Mouse (Mus musculus) liver, adult 10 weeks (tissue): ENCODE data around the gene Slc5a6. TPM values are rescaled to one million over a fixed set of nuclear protein-coding genes. Genes with fewer than 3 reads are reported as not detected.

Experiments
- polyA plus RNA-seq: library from polyadenylated mRNA; stranded (reverse); fragments of 350-450 nt; fragmentation: Illumina TruSeq; extraction: RNeasy Lipid Tissue Mini Kit (QIAGEN cat#74804); gene quantifications from one replicate; pipeline ENCODE4 v1.2.3, GENCODE M21; 2014; ENCODE audit warnings: low read depth, low replicate concordance

Gene Slc5a6
- 1.8 TPM for polyA plus RNA-seq

DNA sequence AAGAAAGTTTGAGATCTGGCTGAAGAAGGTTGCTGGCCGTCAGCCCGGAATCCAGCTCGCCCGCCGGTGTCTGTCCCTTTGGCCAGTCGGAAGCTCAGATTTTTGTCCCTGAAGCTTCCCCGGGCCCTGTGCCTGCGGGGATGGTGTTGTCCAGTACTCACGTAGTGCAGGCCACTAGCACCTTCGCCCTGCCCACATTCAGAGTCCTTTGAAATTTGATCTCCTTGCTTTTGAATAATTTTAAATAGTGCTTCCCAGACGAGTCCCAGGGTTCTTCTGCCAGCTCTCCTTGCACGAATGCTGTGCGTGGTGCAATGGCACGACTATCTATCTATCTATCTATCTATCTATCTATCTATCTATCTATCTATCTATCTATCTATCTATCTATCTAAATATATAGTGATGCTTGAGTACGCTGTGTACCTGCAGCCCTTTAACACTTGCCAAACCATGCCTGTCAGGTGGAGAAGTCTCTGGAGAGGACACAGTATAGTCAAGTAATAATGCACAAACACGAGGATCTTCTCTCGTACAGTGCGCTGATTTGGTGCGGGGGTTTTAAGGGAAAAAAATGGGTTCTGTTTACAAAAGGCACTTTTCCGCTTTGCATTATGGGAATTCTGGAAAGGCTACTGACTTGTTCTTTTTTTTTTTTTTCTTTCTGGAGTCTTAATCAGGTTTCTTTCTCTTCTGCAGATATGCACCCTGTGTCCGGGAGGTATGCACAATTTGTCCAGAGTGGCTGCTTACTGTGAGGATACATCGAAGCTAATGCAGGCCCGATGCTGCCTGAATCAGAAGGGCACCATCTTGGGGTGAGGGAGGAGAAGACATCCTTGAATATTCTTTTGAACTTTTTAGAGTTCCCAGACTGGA lies at the start of gene Slc5a6:
TSS of gene Slc5a6 (minus strand) at position 162 of the 879 bp plus-strand sequence.

GRCm38 (mm10) chr5:31054261-31055215 lies 5.8 kb upstream of the Slc5a6 start, which contains the start of gene Cad:
Gene Cad (plus strand): TSS chr5:31054780.

DNA sequence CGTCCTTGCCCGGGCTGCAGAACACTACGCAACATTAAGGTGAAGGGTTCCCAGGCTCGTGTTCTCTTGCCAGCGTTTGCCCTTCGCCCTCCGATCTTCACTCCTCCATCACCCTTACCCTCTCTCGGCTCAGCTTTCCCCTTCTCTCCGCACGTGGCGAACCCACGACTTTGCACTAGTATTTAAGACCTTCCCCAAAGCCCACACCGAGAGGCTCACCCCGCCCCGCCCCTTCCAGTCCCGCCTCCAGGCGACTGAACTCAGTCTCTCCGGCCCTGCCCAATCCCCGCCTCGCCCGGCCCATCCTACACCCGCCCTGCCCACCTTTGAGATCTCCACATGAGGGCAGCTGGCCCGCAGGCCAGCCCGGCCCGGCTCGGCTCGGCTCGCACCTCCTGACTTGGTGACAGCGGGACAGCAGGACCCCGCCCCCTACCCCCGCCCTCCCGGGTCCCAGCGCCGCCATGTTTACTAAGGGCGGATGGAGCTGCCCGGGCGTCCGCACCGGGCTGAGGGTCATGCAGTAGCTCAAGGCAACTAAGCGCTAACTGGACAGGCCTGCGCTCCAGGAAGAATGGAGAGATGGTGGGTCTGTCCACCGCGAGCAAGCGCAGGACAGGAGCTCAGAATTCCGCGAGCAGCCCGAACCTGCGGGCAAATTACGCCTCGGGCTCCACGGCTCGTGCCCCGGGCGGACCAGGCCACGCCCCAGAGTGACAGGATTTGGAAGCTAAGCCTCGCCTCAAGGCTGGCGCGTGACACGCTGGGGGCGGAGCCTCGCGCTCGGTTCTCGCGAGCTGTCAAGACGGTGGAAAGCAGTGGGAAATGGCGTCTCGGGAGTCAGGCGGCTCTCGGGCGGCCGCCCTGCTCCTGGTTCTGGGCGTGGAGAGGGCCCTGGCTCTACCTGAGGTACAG lies 619 bp downstream of the Slc5a6 start, which contains the start of gene Atraid:
TSS of gene Atraid (plus strand) at position 465 of the 915 bp plus-strand sequence.

Other genes starting within 250 kb of the Slc5a6 start
- 15.2 TPM for gene Mapre3, start 234.3 kb downstream of the Slc5a6 start, polyA plus RNA-seq
- 7.9 TPM for gene Tmem214, start 180.9 kb downstream of the Slc5a6 start, polyA plus RNA-seq
- gene Agbl5, start 160.2 kb downstream of the Slc5a6 start, polyA plus RNA-seq = 1.4 TPM
- gene Ost4, start 141.1 kb downstream of the Slc5a6 start, polyA plus RNA-seq = 126 TPM
- gene Emilin1, start 135.5 kb downstream of the Slc5a6 start, polyA plus RNA-seq = 0.56 TPM
- 24.2 TPM for gene Khk, start 127.5 kb downstream of the Slc5a6 start, polyA plus RNA-seq
- not detected for gene Cgref1, start 103.3 kb downstream of the Slc5a6 start, polyA plus RNA-seq
- gene Preb, start 88.6 kb downstream of the Slc5a6 start, polyA plus RNA-seq = 34.2 TPM
- not detected for gene Tcf23, start 80.3 kb downstream of the Slc5a6 start, polyA plus RNA-seq
- 116 TPM for gene Atraid, start 612 bp downstream of the Slc5a6 start, polyA plus RNA-seq
- gene Cad, start 5.9 kb upstream of the Slc5a6 start, polyA plus RNA-seq = 0.29 TPM
- not detected for gene Dnajc5g, start 57.4 kb upstream of the Slc5a6 start, polyA plus RNA-seq
- not detected for gene Slc30a3, start 59.3 kb upstream of the Slc5a6 start, polyA plus RNA-seq
- not detected for gene Trim54, start 67.8 kb upstream of the Slc5a6 start, polyA plus RNA-seq
- not detected for gene Ucn, start 89.9 kb upstream of the Slc5a6 start, polyA plus RNA-seq
- 31.4 TPM for gene Mpv17, start 105.3 kb upstream of the Slc5a6 start, polyA plus RNA-seq
- 0.13 TPM for gene Gm29609, start 131.0 kb upstream of the Slc5a6 start, polyA plus RNA-seq
- gene Gtf3c2, start 131.2 kb upstream of the Slc5a6 start, polyA plus RNA-seq = 30.5 TPM
- gene Snx17, start 144.3 kb upstream of the Slc5a6 start, polyA plus RNA-seq = 8.9 TPM
- 3.8 TPM for gene Eif2b4, start 144.5 kb upstream of the Slc5a6 start, polyA plus RNA-seq
- gene Zfp513, start 153.4 kb upstream of the Slc5a6 start, polyA plus RNA-seq = 1.4 TPM
- gene Ppm1g, start 171.8 kb upstream of the Slc5a6 start, polyA plus RNA-seq = 13.4 TPM
- 45.4 TPM for gene Nrbp1, start 191.9 kb upstream of the Slc5a6 start, polyA plus RNA-seq
- gene Gm9970, start 192.3 kb upstream of the Slc5a6 start, polyA plus RNA-seq = not detected
- 1.0 TPM for gene Krtcap3, start 202.8 kb upstream of the Slc5a6 start, polyA plus RNA-seq
- gene Ift172, start 242.2 kb upstream of the Slc5a6 start, polyA plus RNA-seq = 6.5 TPM
- 27.8 TPM for gene Fndc4, start 247.2 kb upstream of the Slc5a6 start, polyA plus RNA-seq
- gene Gckr, start 248.5 kb upstream of the Slc5a6 start, polyA plus RNA-seq = 78.9 TPM